Mouse (Mus musculus) limb, embryonic 14.5 days (tissue): ENCODE measurements around the gene Ptprn. TPM values are rescaled to one million over a fixed set of nuclear protein-coding genes. Genes with fewer than 3 reads are reported as not detected.

ENCODE experiments used
- ATAC-seq: fragments of 200-750 bp; cut with Nextera tagmentation; 2 replicates; pipeline ENCODE4 v1.8.0; 2017; ENCODE audit warnings: low read depth, moderate number of reproducible peaks, moderate TSS enrichment; ENCODE audit not compliant: low FRiP score
- DNase-seq: peaks from one replicate; pipeline ENCODE4 v3.0.0-alpha.2; 2015; ENCODE audit warnings: low spot score
- H3K27ac ChIP-seq: fragments of 300-500 bp; sonication (generic); replicated peaks from 2 replicates; pipeline ENCODE4 v1.5.1; 2014; ENCODE audit warnings: low read depth, mild to moderate bottlenecking, low read length, moderate library complexity, mixed read lengths
- H3K27me3 ChIP-seq: fragments of 300-500 bp; sonication (generic); 2 replicates; pipeline ENCODE4 v1.6.1; 2014; ENCODE audit warnings: low read length, mixed read lengths; ENCODE audit not compliant: control insufficient read depth, insufficient read depth
- H3K36me3 ChIP-seq: fragments of 300-500 bp; sonication (generic); 2 replicates; pipeline ENCODE4 v1.6.1; 2014; ENCODE audit warnings: mild to moderate bottlenecking, low read length, moderate library complexity, mixed read lengths; ENCODE audit not compliant: control insufficient read depth, insufficient read depth
- H3K4me1 ChIP-seq: fragments of 300-500 bp; sonication (generic); 2 replicates; pipeline ENCODE4 v1.6.1; 2014; ENCODE audit warnings: antibody characterized with exemption, low read length, mixed read lengths; ENCODE audit not compliant: control insufficient read depth, insufficient read depth
- H3K4me2 ChIP-seq: fragments of 300-500 bp; sonication (generic); replicated peaks from 2 replicates; pipeline ENCODE4 v1.6.1; 2014; ENCODE audit warnings: low read depth, mild to moderate bottlenecking, low read length, moderate library complexity; ENCODE audit not compliant: severe bottlenecking
- H3K4me3 ChIP-seq: fragments of 300-500 bp; sonication (generic); replicated peaks from 2 replicates; pipeline ENCODE4 v1.5.1; 2014; ENCODE audit warnings: low read length
- H3K9ac ChIP-seq: fragments of 300-500 bp; sonication (generic); 2 replicates; pipeline ENCODE4 v1.6.1; 2014; ENCODE audit warnings: mild to moderate bottlenecking, low read depth, low read length, moderate library complexity; ENCODE audit not compliant: severe bottlenecking
- H3K9me3 ChIP-seq: fragments of 300-500 bp; sonication (generic); 2 replicates; pipeline ENCODE4 v1.6.1; 2016; ENCODE audit warnings: low read length; ENCODE audit not compliant: control insufficient read depth
- POLR2A ChIP-seq: fragments of 200-500 bp; IDR thresholded peaks from 2 replicates; pipeline ENCODE4 v1.8.0; 2012; ENCODE audit warnings: inconsistent platforms, mild to moderate bottlenecking, moderate library complexity, borderline replicate concordance; ENCODE audit not compliant: insufficient read depth, insufficient read length; ENCODE audit errors: extremely low read depth
- WGBS: fragments of 180-500 bp; shearing (Covaris S2); extraction: QIAGEN DNeasy Blood & Tissue Kit; methylation state at CpG from one replicate; pipeline ENCODE4 v1.1.7; 2014; 5-methylcytosine and 5-hydroxymethylcytosine counted together
- polyA plus RNA-seq, 2 experiments: library from polyadenylated mRNA; depleted of rRNA in 1 of 2; stranded (reverse) in 1 of 2; unstranded in 1 of 2; fragments of >200 nt; fragmentation: Nextera tagmentation in 1 of 2; extraction: Ambion mirVana in 1 of 2; gene quantifications; 2 replicates each; pipeline versions ENCODE4 v1.2.1 to v1.2.3; 2012 to 2014

Gene Ptprn
- polyA plus RNA-seq, 2 experiments: 0.44 to 0.54 TPM

GRCm38 (mm10) chr1:75247071-75247930 is 17.0 kb downstream of the Ptprn start:
- Histone ChIP-seq H3K4me1 (peaks cover 7% of the 10 kb centered on the region; the same call in 1 of the 2 replicates), H3K4me3 (no peak overlapping the region), H3K27me3 (no peaks in the 10 kb centered on the region), H3K27ac (no peak overlapping the region), H3K9ac (no peak overlapping the region), H3K4me2 (no peak overlapping the region), H3K36me3 (peaks cover 18% of the 10 kb centered on the region), H3K9me3 (no peaks in the 10 kb centered on the region)
- TF ChIP-seq POLR2A: no peak
- 82% methylated on average over 16 of the region's 16 CpGs for WGBS
- DNase-seq: no peak
- no peak for ATAC-seq

DNA sequence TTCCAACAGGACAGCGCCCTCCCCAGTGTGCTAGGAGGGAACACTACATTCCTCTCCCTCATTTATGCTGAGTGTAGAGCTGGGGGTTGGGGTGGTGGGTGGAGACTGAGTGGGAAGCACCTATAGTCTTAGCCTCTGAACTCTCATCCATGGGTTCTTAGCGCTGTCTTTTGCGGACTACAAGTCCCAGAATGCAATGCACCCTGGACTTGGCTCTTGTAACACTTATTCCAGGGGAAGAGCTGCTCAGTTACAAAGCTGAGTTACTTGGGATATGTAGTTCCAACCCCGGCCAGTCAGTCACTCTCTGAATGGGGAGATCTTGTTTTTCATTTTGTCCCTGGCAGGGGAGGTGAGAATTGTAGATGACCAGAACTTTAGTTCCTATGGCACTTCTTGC is 19.5 kb downstream of the Ptprn start:
- ATAC-seq (peak; percentile 53; the same call in 1 of the 2 replicates), DNase-seq (peak; percentile 49)
- no peak overlapping the region for H3K4me3 ChIP-seq
- no peak overlapping the region for H3K4me2 ChIP-seq
- H3K27ac ChIP-seq: no peak overlapping the region
- WGBS: 17% methylated on average over 4 of the region's 4 CpGs
- H3K4me1 ChIP-seq: no peaks in the 10 kb centered on the region; the same call in 1 of the 2 replicates
- H3K9me3 ChIP-seq: no peaks in the 10 kb centered on the region
- H3K9ac ChIP-seq: no peak overlapping the region
- no peaks in the 10 kb centered on the region for H3K27me3 ChIP-seq
- peaks cover 36% of the 10 kb centered on the region for H3K36me3 ChIP-seq
- no peak for TF ChIP-seq POLR2A

DNA sequence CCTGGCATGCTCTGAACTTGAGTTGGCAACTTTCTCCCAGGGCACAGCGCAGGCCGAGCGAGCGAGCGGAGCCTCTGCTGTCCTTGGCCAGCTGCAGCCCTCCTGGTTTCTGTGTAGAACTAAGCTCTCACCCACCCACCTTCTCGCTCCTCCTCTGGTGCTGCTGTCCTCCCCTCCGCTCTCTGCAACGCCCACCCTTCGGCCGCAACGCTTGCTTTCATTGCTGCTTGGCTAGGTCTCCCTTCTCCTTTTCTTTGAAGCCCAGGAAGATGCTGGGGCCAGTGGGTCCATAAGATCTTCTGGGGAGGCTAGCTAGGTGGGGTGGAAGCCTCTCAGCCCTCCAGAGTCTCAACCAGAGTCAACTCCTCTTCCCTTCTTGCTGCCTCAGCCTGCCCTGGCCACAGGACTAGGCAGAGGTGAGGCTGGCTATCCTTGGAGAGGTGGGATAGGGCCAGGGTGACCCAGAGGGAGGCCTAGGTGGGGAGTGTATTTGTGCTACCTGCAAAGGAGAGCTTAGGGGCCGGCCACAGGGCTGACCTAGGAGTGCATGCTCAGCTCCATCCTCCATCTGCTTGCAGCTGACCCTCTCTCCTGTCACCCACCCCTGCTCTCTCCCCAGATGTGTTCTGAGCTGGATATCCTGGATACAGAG is 20.0 kb downstream of the Ptprn start:
- no peaks in the 10 kb centered on the region; the same call in 1 of the 2 replicates for H3K4me1 ChIP-seq

DNA sequence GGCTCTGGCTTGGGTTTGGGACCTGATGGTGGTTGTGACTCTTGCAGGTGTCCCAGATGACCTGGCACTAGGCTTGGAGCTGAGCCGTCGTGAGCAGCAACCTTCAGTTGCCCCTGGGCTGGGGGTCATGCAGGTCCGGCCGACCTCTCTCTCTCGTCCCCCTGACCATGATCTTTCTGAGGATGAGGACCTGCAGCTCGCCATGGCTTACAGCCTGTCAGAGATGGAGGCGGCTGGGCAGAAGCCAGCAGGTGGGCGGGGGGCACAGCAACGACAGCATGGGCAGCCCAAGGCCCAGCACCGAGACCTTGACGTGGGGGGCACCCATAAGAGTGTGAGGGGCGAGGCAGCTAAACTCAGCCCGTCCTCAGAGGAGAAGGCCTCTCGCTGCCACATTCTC is 20.9 kb downstream of the Ptprn start:
- Histone ChIP-seq H3K27me3 (no peaks in the 10 kb centered on the region), H3K4me3 (no peak overlapping the region), H3K9ac (no peak overlapping the region), H3K36me3 (peaks cover 44% of the 10 kb centered on the region), H3K27ac (no peak overlapping the region), H3K4me2 (no peak overlapping the region), H3K9me3 (no peaks in the 10 kb centered on the region), H3K4me1 (no peaks in the 10 kb centered on the region; the same call in 1 of the 2 replicates)
- no peak for ATAC-seq
- WGBS: 87% methylated on average over 14 of the region's 14 CpGs
- no peak for TF ChIP-seq POLR2A
- no peak for DNase-seq

More for the DNA sequence above, 20.0 kb downstream of the Ptprn start:
- no peak for ATAC-seq
- no peak for DNase-seq
- Histone ChIP-seq H3K27ac (no peak overlapping the region), H3K9ac (no peak overlapping the region), H3K36me3 (peaks cover 41% of the 10 kb centered on the region), H3K4me2 (no peak overlapping the region), H3K9me3 (no peaks in the 10 kb centered on the region), H3K4me3 (no peak overlapping the region), H3K27me3 (no peaks in the 10 kb centered on the region)
- no peak for TF ChIP-seq POLR2A
- WGBS: 92% methylated on average over 12 of the region's 12 CpGs

- ATAC-seq (no peak), DNase-seq (no peak)
- no peak overlapping the region for H3K4me3 ChIP-seq
- no peaks in the 10 kb centered on the region; the same call in 1 of the 2 replicates for H3K4me1 ChIP-seq
- no peaks in the 10 kb centered on the region for H3K27me3 ChIP-seq
- no peak overlapping the region for H3K27ac ChIP-seq
- H3K9ac ChIP-seq: no peak overlapping the region
- WGBS: 45% methylated on average over 10 of the region's 10 CpGs
- TF ChIP-seq POLR2A: no peak
- no peaks in the 10 kb centered on the region for H3K9me3 ChIP-seq
- no peak overlapping the region for H3K4me2 ChIP-seq
- H3K36me3 ChIP-seq: peaks cover 44% of the 10 kb centered on the region
Observed at GRCm38 (mm10) chr1:75239591-75239990, 24.7 kb downstream of the Ptprn start.
